Comparison of ENCODE assay signal across 9 mouse cellular contexts in the genomic region with DNA sequence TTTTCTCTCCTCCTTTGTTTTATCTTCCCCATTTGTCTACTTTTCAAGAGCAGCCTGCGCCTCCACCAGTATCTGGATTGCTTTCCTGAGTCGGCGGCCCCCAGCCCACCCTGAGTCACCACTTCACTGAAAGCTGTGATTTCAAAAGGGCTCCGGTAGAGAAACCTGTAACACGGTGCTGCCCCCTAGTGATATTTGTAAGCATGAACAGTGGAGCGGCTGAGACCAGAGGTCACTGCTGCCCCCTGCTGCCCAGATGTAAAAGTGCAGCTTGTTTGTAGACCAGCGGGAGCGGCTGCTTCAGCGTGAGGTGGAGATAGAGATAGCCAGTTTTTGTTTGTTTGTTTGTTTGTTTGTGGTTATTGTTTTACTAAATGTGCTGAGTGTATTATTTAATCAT. TPM values are rescaled to one million over a fixed set of nuclear protein-coding genes. Genes with fewer than 3 reads are reported as not detected.
A peak's percentile ranks its signal among the peaks of the same experiment; 100 is the strongest.
DNase-seq lines count a peak whose midpoint lies in the region; ATAC-seq lines count a peak whose summit lies in the region.
"Had no signal": no experiment of that assay in that cellular context is flagged by ENCODE, and none has a peak within 500 bp of the region (broad histone marks: within the 10 kb centered on the region; RNA-seq: fewer than 3 reads in every experiment).

No protein-coding gene starts in this region.

- H3K27me3 ChIP-seq in lung, embryonic 15.5 days, result no peaks in the 10 kb centered on the region

- peak; percentile 81 for DNase-seq in adrenal gland, adult 2 months
- peak; percentile 90 for DNase-seq in embryo, embryonic 10.5 days (ENCODE audit: low spot score)
- DNase-seq in heart, adult 8-10 months (ENCODE audit: low spot score), result peak; percentile 84
- DNase-seq in layer of hippocampus, adult 18-20 months (ENCODE audit: low spot score in 2 of 2), result peak; percentile 67 to 90
- peak; percentile 71 for DNase-seq in ovary, postnatal 14 days (ENCODE audit: low spot score)
- peak; percentile 46 to 86 for DNase-seq in thymus, postnatal 10 days (ENCODE audit: low spot score in 2 of 2)

- no peak overlapping the region for H3K4me3 ChIP-seq in lung, embryonic 15.5 days
- H3K4me3 ChIP-seq: heart, embryonic 15.5 days had no signal

- no peaks in the 10 kb centered on the region for H3K4me1 ChIP-seq in lung, embryonic 15.5 days

- WGBS in lung, embryonic 15.5 days, result 20% methylated on average over 9 of the region's 9 CpGs

- no peaks in the 10 kb centered on the region for H3K36me3 ChIP-seq in lung, embryonic 15.5 days
- H3K36me3 ChIP-seq: heart, embryonic 15.5 days had no signal

- ATAC-seq in CD4-positive, CD25-positive, alpha-beta regulatory T cell, adult 4 months, result peak; percentile 78
- peak; percentile 59; the same call in 1 of the 2 replicates for ATAC-seq in lung, embryonic 15.5 days (ENCODE audit: borderline replicate concordance, extremely low read depth, low FRiP score, low TSS enrichment)

- H3K9ac ChIP-seq in lung, embryonic 15.5 days, result no peak overlapping the region
- H3K9ac ChIP-seq: heart, embryonic 15.5 days had no signal

- H3K4me2 ChIP-seq in lung, embryonic 15.5 days, result no peak overlapping the region
- H3K4me2 ChIP-seq: heart, embryonic 15.5 days had no signal

- no peaks in the 10 kb centered on the region for H3K9me3 ChIP-seq in lung, embryonic 15.5 days
- H3K9me3 ChIP-seq: heart, embryonic 15.5 days had no signal

- no peak overlapping the region for H3K27ac ChIP-seq in lung, embryonic 15.5 days
- H3K27ac ChIP-seq: heart, embryonic 15.5 days had no signal

RNA-seq across cellular contexts. Expression of a gene that starts 15.4 kb away (rescaled TPM):
- not detected for polyA plus RNA-seq in CD4-positive, CD25-positive, alpha-beta regulatory T cell, adult 4 months (2017; shearing (Covaris generic))
- not detected for total RNA-seq in adrenal gland, adult 2 months (2021)
- 0.19 TPM in 1 of 2 replicates, not detected in the other for polyA plus RNA-seq in adrenal gland, adult 2 months (2012; rRNA removed)
- not detected for total RNA-seq in heart, adult 8-10 months (2022)
- under 1 TPM in 1 of 2 experiments, not detected in 1; 0.22 TPM for total RNA-seq in layer of hippocampus, adult 18-20 months (2021)
- not detected in 2 replicates for polyA plus RNA-seq in lung, embryonic 15.5 days (2015; fragmentation: Nextera tagmentation; extraction: Ambion mirVana)
- polyA plus RNA-seq: heart, embryonic 15.5 days had no signal

RNA-seq across cellular contexts. Expression of a gene that starts 17.4 kb away (rescaled TPM):
- not detected for polyA plus RNA-seq in CD4-positive, CD25-positive, alpha-beta regulatory T cell, adult 4 months (2017; shearing (Covaris generic))
- total RNA-seq in adrenal gland, adult 2 months (2021), result 1 to 10 TPM in 1 of 2 experiments, under 1 TPM in 1; 0.20 to 1.8 TPM
- 1.2 and 1.9 TPM in 2 replicates for polyA plus RNA-seq in adrenal gland, adult 2 months (2012; rRNA removed)
- total RNA-seq in heart, adult 8-10 months (2022), result 1 to 10 TPM in 2 of 4 experiments, under 1 TPM in 2; 0.65 to 2.6 (median 1.4) TPM
- total RNA-seq in layer of hippocampus, adult 18-20 months (2021), result not detected
- 1.8 and 1.9 TPM in 2 replicates for polyA plus RNA-seq in lung, embryonic 15.5 days (2015; fragmentation: Nextera tagmentation; extraction: Ambion mirVana)
